In the genomic region with DNA sequence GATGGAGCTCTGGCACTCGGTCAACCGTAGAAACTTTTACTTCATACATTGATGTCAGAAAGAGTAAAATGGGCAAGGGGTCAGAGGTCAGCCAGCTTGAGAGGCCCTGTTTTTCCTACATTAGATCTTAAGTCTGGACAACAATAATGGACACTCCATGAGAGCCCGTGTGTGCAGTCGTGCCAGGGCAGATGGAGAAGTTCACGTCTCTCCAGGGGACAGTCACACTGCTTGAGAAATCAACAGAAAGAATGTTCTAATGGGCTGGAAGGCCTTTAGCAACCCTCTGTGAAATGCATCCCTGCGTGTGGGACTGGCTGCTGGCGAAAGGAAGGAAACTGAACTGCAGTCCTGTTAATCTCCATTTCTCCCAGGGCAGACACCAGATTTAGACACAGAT, we compare ENCODE assay signal across 19 mouse cellular contexts. TPM values are rescaled to one million over a fixed set of nuclear protein-coding genes. Genes with fewer than 3 reads are reported as not detected.
A peak's percentile ranks its signal among the peaks of the same experiment; 100 is the strongest.
DNase-seq lines count a peak whose midpoint lies in the region; ATAC-seq lines count a peak whose summit lies in the region.
"Had no signal": no experiment of that assay in that cellular context is flagged by ENCODE, and none has a peak within 500 bp of the region (broad histone marks: within the 10 kb centered on the region; RNA-seq: fewer than 3 reads in every experiment).

No protein-coding gene starts in this region.

- H3K4me3 ChIP-seq in hindbrain, embryonic 10.5 days, result no peak overlapping the region
- H3K4me3 ChIP-seq in hindbrain, embryonic 14.5 days (replicated peaks; ENCODE audit: low read length), result no peak overlapping the region
- H3K4me3 ChIP-seq: embryonic facial prominence, embryonic 12.5 days; forebrain, embryonic 15.5 days; heart, embryonic 10.5 days; hindbrain, embryonic 13.5 days had no signal

- peaks cover 10% of the 10 kb centered on the region; the same call in 1 of the 2 replicates for H3K4me1 ChIP-seq in hindbrain, embryonic 10.5 days (replicated peaks)
- no peaks in the 10 kb centered on the region for H3K4me1 ChIP-seq in hindbrain, embryonic 14.5 days (replicated peaks; ENCODE audit: control insufficient read depth, insufficient read depth, low read length)
- H3K4me1 ChIP-seq: embryonic facial prominence, embryonic 12.5 days; forebrain, embryonic 15.5 days; heart, embryonic 10.5 days; hindbrain, embryonic 13.5 days had no signal

- no peak overlapping the region for H3K27ac ChIP-seq in hindbrain, embryonic 10.5 days
- H3K27ac ChIP-seq in hindbrain, embryonic 14.5 days, result no peak overlapping the region
- H3K27ac ChIP-seq: embryonic facial prominence, embryonic 12.5 days; forebrain, embryonic 15.5 days; heart, embryonic 10.5 days; hindbrain, embryonic 13.5 days had no signal

- H3K27me3 ChIP-seq in hindbrain, embryonic 10.5 days (ENCODE audit: insufficient read depth, poor library complexity, severe bottlenecking), result no peaks in the 10 kb centered on the region
- H3K27me3 ChIP-seq in hindbrain, embryonic 14.5 days (ENCODE audit: control insufficient read depth, insufficient read depth, low read length), result no peaks in the 10 kb centered on the region
- H3K27me3 ChIP-seq: embryonic facial prominence, embryonic 12.5 days; forebrain, embryonic 15.5 days; hindbrain, embryonic 13.5 days had no signal

- WGBS in hindbrain, embryonic 10.5 days, result 49% methylated on average over 7 of the region's 7 CpGs
- 29% methylated on average over 7 of the region's 7 CpGs for WGBS in hindbrain, embryonic 14.5 days

- no peaks in the 10 kb centered on the region for H3K9me3 ChIP-seq in hindbrain, embryonic 10.5 days
- H3K9me3 ChIP-seq in hindbrain, embryonic 14.5 days (ENCODE audit: control insufficient read depth, low read length), result 0 out of 2 replicates have a peak, but pooled peaks cover 2% of the 10 kb centered on the region
- H3K9me3 ChIP-seq: embryonic facial prominence, embryonic 12.5 days; forebrain, embryonic 15.5 days; heart, embryonic 10.5 days; hindbrain, embryonic 13.5 days had no signal

- H3K36me3 ChIP-seq in hindbrain, embryonic 10.5 days, result no peaks in the 10 kb centered on the region
- no peaks in the 10 kb centered on the region for H3K36me3 ChIP-seq in hindbrain, embryonic 14.5 days (replicated peaks; ENCODE audit: control insufficient read depth, insufficient read depth)
- H3K36me3 ChIP-seq: embryonic facial prominence, embryonic 12.5 days; forebrain, embryonic 15.5 days; heart, embryonic 10.5 days; hindbrain, embryonic 13.5 days had no signal

- H3K4me2 ChIP-seq in hindbrain, embryonic 14.5 days (replicated peaks), result no peak overlapping the region
- H3K4me2 ChIP-seq: embryonic facial prominence, embryonic 12.5 days; forebrain, embryonic 15.5 days; hindbrain, embryonic 13.5 days had no signal

- no peak overlapping the region for H3K9ac ChIP-seq in hindbrain, embryonic 14.5 days
- H3K9ac ChIP-seq: embryonic facial prominence, embryonic 12.5 days; forebrain, embryonic 15.5 days; hindbrain, embryonic 13.5 days had no signal

- ATAC-seq in hindbrain, embryonic 14.5 days (ENCODE audit: low FRiP score), result no peak
- ATAC-seq in neutrophil, adult 5-6 weeks (ENCODE audit: extremely low read depth, insufficient number of reproducible peaks, low FRiP score, poor library complexity, severe bottlenecking), result 0 out of 2 replicates have a peak, but pooled peaks have one; percentile 36
- ATAC-seq: forebrain, embryonic 15.5 days had no signal

- peak; percentile 9 for DNase-seq in hindbrain, embryonic 10.5 days (ENCODE audit: low spot score)
- DNase-seq in hindbrain, embryonic 14.5 days (ENCODE audit: low spot score), result no peak
- peak; percentile 4 for DNase-seq in lung, postnatal 14 days
- no peak for DNase-seq in lung, adult 18-20 months
- peak; percentile 46 for DNase-seq in embryo, embryonic 10.5 days (ENCODE audit: low spot score)
- no peak for DNase-seq in urinary bladder, adult 2 months (ENCODE audit: low spot score)
- DNase-seq: adrenal gland, postnatal 10 days; cerebellum, adult 11-12 months; cerebellum, adult 9-10 months; cerebellum, postnatal 25 days; gastrocnemius, postnatal 36 days; heart, adult 11 months; heart, postnatal 10 days; heart, postnatal 4 days had no signal

RNA-seq across cellular contexts. Expression of gene Ptgr2, which starts 24.7 kb away (rescaled TPM):
- polyA plus RNA-seq in hindbrain, embryonic 10.5 days (2016; fragmentation: Nextera tagmentation; extraction: Ambion mirVana), result 16.4 and 18.8 TPM in 2 replicates
- polyA plus RNA-seq in hindbrain, embryonic 14.5 days (2014; fragmentation: Nextera tagmentation; extraction: Ambion mirVana), result 15.4 and 18.2 TPM in 2 replicates
- total RNA-seq in neutrophil, adult 5-6 weeks (2017), result 34.4 and 40.1 TPM in 2 replicates
- 33.6 and 38.6 TPM in 2 replicates for polyA plus RNA-seq in urinary bladder, adult 2 months (2012; rRNA removed)

RNA-seq across cellular contexts. Expression of gene Elmsan1, which starts 41.7 kb away (rescaled TPM):
- 6.5 and 8.2 TPM in 2 replicates for polyA plus RNA-seq in hindbrain, embryonic 10.5 days (2016; fragmentation: Nextera tagmentation; extraction: Ambion mirVana)
- polyA plus RNA-seq in hindbrain, embryonic 14.5 days (2014; fragmentation: Nextera tagmentation; extraction: Ambion mirVana), result 4.4 and 4.8 TPM in 2 replicates
- total RNA-seq in neutrophil, adult 5-6 weeks (2017), result 79.1 and 84.4 TPM in 2 replicates
- 11.9 and 16.0 TPM in 2 replicates for polyA plus RNA-seq in urinary bladder, adult 2 months (2012; rRNA removed)

RNA-seq across cellular contexts. Expression of gene Zfp410, which starts 56.3 kb away (rescaled TPM):
- 106 and 120 TPM in 2 replicates for polyA plus RNA-seq in hindbrain, embryonic 10.5 days (2016; fragmentation: Nextera tagmentation; extraction: Ambion mirVana)
- polyA plus RNA-seq in hindbrain, embryonic 14.5 days (2014; fragmentation: Nextera tagmentation; extraction: Ambion mirVana), result 62.5 and 67.6 TPM in 2 replicates
- 40.0 and 43.5 TPM in 2 replicates for total RNA-seq in neutrophil, adult 5-6 weeks (2017)
- 35.1 and 40.5 TPM in 2 replicates for polyA plus RNA-seq in urinary bladder, adult 2 months (2012; rRNA removed)

Comparison
In these comparisons a context has a peak if more than half of its experiments do, and no peak if none do; other contexts are left out.
1. DNase-seq: peak in hindbrain, embryonic 10.5 days (single experiment), lung, postnatal 14 days (single experiment) and embryo, embryonic 10.5 days (single experiment); none in hindbrain, embryonic 14.5 days (single experiment), lung, adult 18-20 months (0 of 2) and urinary bladder, adult 2 months (single experiment).